ENCODE assay signal across 9 mouse cellular contexts in genomic region chr2:93659004-93659403, GRCm38 (mm10). TPM values are rescaled to one million over a fixed set of nuclear protein-coding genes. Genes with fewer than 3 reads are reported as not detected.
DNase-seq lines count a peak whose midpoint lies in the region; TF ChIP-seq lines count a peak whose summit lies in the region.
"Had no signal": no experiment of that assay in that cellular context is flagged by ENCODE, and none has a peak within 500 bp of the region (broad histone marks: within the 10 kb centered on the region; RNA-seq: fewer than 3 reads in every experiment).

No protein-coding gene starts in this region.

- no peaks in the 10 kb centered on the region for H3K4me1 ChIP-seq in ES-E14 (ENCODE audit: control insufficient read depth in 2 of 2, insufficient read depth in 2 of 2, low read length in 2 of 2, poor library complexity in 1 of 2)

- no peak overlapping the region for H3K27ac ChIP-seq in ES-E14 (ENCODE audit: insufficient read depth, low read depth, low read length, poor library complexity, severe bottlenecking)
- H3K27ac ChIP-seq: heart, embryonic 13.5 days had no signal

- no peak overlapping the region for H3K4me3 ChIP-seq in ES-E14 (ENCODE audit: insufficient read depth in 1 of 2, low read depth in 1 of 2, low read length in 2 of 2, poor library complexity in 1 of 2, severe bottlenecking in 1 of 2)
- H3K4me3 ChIP-seq: heart, embryonic 13.5 days had no signal

- H3K36me3 ChIP-seq in ES-E14 (ENCODE audit: control insufficient read depth, insufficient read depth, low read length, poor library complexity, severe bottlenecking) = no peaks in the 10 kb centered on the region
- H3K36me3 ChIP-seq: heart, embryonic 13.5 days had no signal

- peak; percentile 31 for DNase-seq in adrenal gland, postnatal 14 days
- DNase-seq in adrenal gland, adult 18-20 months (ENCODE audit: low spot score in 2 of 2) = no peak
- peak; percentile 58 for DNase-seq in layer of hippocampus, adult 11-12 months (ENCODE audit: low spot score)
- no peak for DNase-seq in layer of hippocampus, adult 9-11 months
- DNase-seq in ES-E14 (ENCODE audit: low read depth, low spot score) = no peak
- DNase-seq in kidney, adult 9 months = peak; percentile 38
- DNase-seq in thymus, postnatal 25 days = peak; percentile 11
- no peak for DNase-seq in frontal cortex, postnatal 10 days (ENCODE audit: low spot score in 2 of 2)

- H3K9me3 ChIP-seq in ES-E14 (ENCODE audit: control insufficient read depth, insufficient read depth, low read depth, low read length) = no peaks in the 10 kb centered on the region
- H3K9me3 ChIP-seq: heart, embryonic 13.5 days had no signal

- H3K9ac ChIP-seq in ES-E14 (ENCODE audit: insufficient read depth, low read depth, low read length, poor library complexity, severe bottlenecking) = no peak overlapping the region
- H3K9ac ChIP-seq: heart, embryonic 13.5 days had no signal

- in situ Hi-C loops in ES-E14 (cut with MboI; ENCODE audit: low sequenced_read_pairs in 2 of 2, unreplicated experiment in 2 of 2) = loop anchor here (5.0 to 10.0 kb wide), 2 partner anchors 182 to 184 kb away; no protein-coding TSS in a partner anchor

TF ChIP-seq in ES-E14, 5 proteins besides CTCF, POLR2A, EP300 and RAD21:
- TF ChIP-seq ZC3H11A (IDR thresholded peaks at IDR 0.05; ENCODE audit: borderline replicate concordance, low read depth, low read length) (peak; percentile 78), ZNF384 (IDR thresholded peaks at IDR 0.05; ENCODE audit: low read depth, low read length) (no peak)

RNA-seq across cellular contexts. Expression of gene Alx4, which starts 16.8 kb away (rescaled TPM):
- 0.41 and 0.48 TPM in 2 replicates for total RNA-seq in adrenal gland, postnatal 14 days (2021)
- total RNA-seq in adrenal gland, adult 18-20 months (2021) = under 1 TPM; 0.40 to 0.48 TPM
- 0.05 and 0.09 TPM in 2 replicates for total RNA-seq in ES-E14 (2012; rRNA removed)

Comparison
In these comparisons a context has a peak if more than half of its experiments do, and no peak if none do; other contexts are left out.
1. DNase-seq: peak in adrenal gland, postnatal 14 days (single experiment), layer of hippocampus, adult 11-12 months (single experiment), kidney, adult 9 months (single experiment) and thymus, postnatal 25 days (single experiment); none in adrenal gland, adult 18-20 months (0 of 2), layer of hippocampus, adult 9-11 months (single experiment), ES-E14 (single experiment) and frontal cortex, postnatal 10 days (0 of 2).